Mouse (Mus musculus) forebrain, embryonic 15.5 days (tissue): Measurements from ENCODE around the gene 4933402J07Rik. TPM values are rescaled to one million over a fixed set of nuclear protein-coding genes. Genes with fewer than 3 reads are reported as not detected.

Source experiments
- ATAC-seq: fragments of 200-750 bp; cut with Nextera tagmentation; replicated peaks from 2 replicates; pipeline ENCODE4 v1.8.0; 2017; ENCODE audit warnings: mild to moderate bottlenecking, moderate TSS enrichment, moderate library complexity
- H3K27ac ChIP-seq: fragments of 300-500 bp; sonication (generic); replicated peaks from 2 replicates; pipeline ENCODE4 v1.5.1; 2015; ENCODE audit warnings: mild to moderate bottlenecking, inconsistent platforms
- H3K27me3 ChIP-seq: fragments of 300-500 bp; sonication (generic); 2 replicates; pipeline ENCODE4 v1.6.1; 2015; ENCODE audit warnings: inconsistent platforms
- H3K36me3 ChIP-seq: fragments of 300-500 bp; sonication (generic); 2 replicates; pipeline ENCODE4 v1.6.1; 2015; ENCODE audit warnings: mild to moderate bottlenecking, inconsistent platforms
- H3K4me1 ChIP-seq: fragments of 300-500 bp; sonication (generic); 2 replicates; pipeline ENCODE4 v1.6.1; 2015; ENCODE audit warnings: inconsistent platforms
- H3K4me2 ChIP-seq: fragments of 300-500 bp; sonication (generic); replicated peaks from 2 replicates; pipeline ENCODE4 v1.6.1; 2015; ENCODE audit warnings: mild to moderate bottlenecking, inconsistent platforms
- H3K4me3 ChIP-seq: fragments of 300-500 bp; sonication (generic); 2 replicates; pipeline ENCODE4 v1.5.1; 2015; ENCODE audit warnings: mild to moderate bottlenecking, inconsistent platforms
- H3K9ac ChIP-seq: fragments of 300-500 bp; sonication (generic); replicated peaks from 2 replicates; pipeline ENCODE4 v1.6.1; 2015; ENCODE audit warnings: mild to moderate bottlenecking, inconsistent platforms
- H3K9me3 ChIP-seq: fragments of 300-500 bp; sonication (generic); 2 replicates; pipeline ENCODE4 v1.6.1; 2016; ENCODE audit warnings: inconsistent platforms
- WGBS: fragments of 180-500 bp; shearing (Covaris S2); methylation state at CpG from one replicate; pipeline ENCODE4 v1.1.7; 2015; ENCODE audit warnings: mixed read lengths; 5-methylcytosine and 5-hydroxymethylcytosine counted together
- polyA plus RNA-seq: library from polyadenylated mRNA; unstranded; fragments of >200 nt; fragmentation: Nextera tagmentation; extraction: Ambion mirVana; gene quantifications from 2 replicates; pipeline ENCODE4 v1.2.1, GENCODE M21; 2015

4933402J07Rik gene
- polyA plus RNA-seq, 1 experiment from 2014 or later, result not detected

GRCm38 (mm10) chr8:87569706-87570563 lies 6.3 kb downstream of the 4933402J07Rik start:
- Histone ChIP-seq H3K36me3 (no peaks in the 10 kb centered on the region), H3K4me2 (peak overlapping the region; percentile 35), H3K9ac (no peak overlapping the region), H3K9me3 (no peaks in the 10 kb centered on the region), H3K27ac (no peak overlapping the region), H3K4me1 (peaks cover 8% of the 10 kb centered on the region), H3K4me3 (no peak overlapping the region), H3K27me3 (no peaks in the 10 kb centered on the region)
- no peak for ATAC-seq
- 30% methylated on average over 13 of the region's 13 CpGs for WGBS

GRCm38 (mm10) chr8:87570564-87570855 lies 6.9 kb downstream of the 4933402J07Rik start:
- Histone ChIP-seq H3K27me3 (no peaks in the 10 kb centered on the region), H3K4me2 (peak overlapping the region; percentile 35), H3K4me3 (no peak overlapping the region), H3K36me3 (no peaks in the 10 kb centered on the region), H3K9ac (no peak overlapping the region), H3K9me3 (no peaks in the 10 kb centered on the region), H3K27ac (no peak overlapping the region), H3K4me1 (peaks cover 8% of the 10 kb centered on the region)
- WGBS, result under 1% methylated on average over 8 of the region's 8 CpGs
- no peak for ATAC-seq

GRCm38 (mm10) chr8:87570880-87571279 lies 7.2 kb downstream of the 4933402J07Rik start:
- H3K4me1 ChIP-seq, result peaks cover 8% of the 10 kb centered on the region
- no peaks in the 10 kb centered on the region for H3K9me3 ChIP-seq
- no peaks in the 10 kb centered on the region for H3K27me3 ChIP-seq
- 9% methylated on average over 7 of the region's 7 CpGs for WGBS
- no peak overlapping the region for H3K4me3 ChIP-seq
- ATAC-seq, result no peak
- no peak overlapping the region for H3K9ac ChIP-seq
- H3K4me2 ChIP-seq, result peak overlapping the region; percentile 35
- H3K27ac ChIP-seq, result no peak overlapping the region
- no peaks in the 10 kb centered on the region for H3K36me3 ChIP-seq

GRCm38 (mm10) chr8:87594272-87594671 lies 30.6 kb downstream of the 4933402J07Rik start:
- WGBS, result 0% methylated on average over 2 of the region's 2 CpGs
- no peaks in the 10 kb centered on the region for H3K9me3 ChIP-seq
- no peak overlapping the region for H3K4me2 ChIP-seq
- no peak overlapping the region for H3K4me3 ChIP-seq
- no peaks in the 10 kb centered on the region for H3K27me3 ChIP-seq
- no peaks in the 10 kb centered on the region for H3K36me3 ChIP-seq
- no peak overlapping the region for H3K27ac ChIP-seq
- no peaks in the 10 kb centered on the region for H3K4me1 ChIP-seq
- peak; percentile 66; the same call in 1 of the 2 replicates for ATAC-seq
- no peak overlapping the region for H3K9ac ChIP-seq

GRCm38 (mm10) chr8:87602731-87603130 lies 39.1 kb downstream of the 4933402J07Rik start:
- no peak for ATAC-seq
- 86% methylated on average over 2 of the region's 2 CpGs for WGBS

GRCm38 (mm10) chr8:87609110-87609509 lies 45.5 kb downstream of the 4933402J07Rik start:
- H3K4me2 ChIP-seq, result no peak overlapping the region
- H3K4me3 ChIP-seq, result no peak overlapping the region
- H3K36me3 ChIP-seq, result no peaks in the 10 kb centered on the region
- ATAC-seq, result no peak
- no peaks in the 10 kb centered on the region for H3K27me3 ChIP-seq
- no peak overlapping the region for H3K9ac ChIP-seq
- no peaks in the 10 kb centered on the region for H3K4me1 ChIP-seq
- no peaks in the 10 kb centered on the region for H3K9me3 ChIP-seq
- WGBS, result 92% methylated on average over 7 of the region's 7 CpGs
- H3K27ac ChIP-seq, result no peak overlapping the region

More at GRCm38 (mm10) chr8:87602731-87603130, 39.1 kb downstream of the 4933402J07Rik start:
- no peak overlapping the region for H3K4me2 ChIP-seq
- H3K9me3 ChIP-seq, result no peaks in the 10 kb centered on the region
- H3K27me3 ChIP-seq, result no peaks in the 10 kb centered on the region
- H3K36me3 ChIP-seq, result no peaks in the 10 kb centered on the region
- no peak overlapping the region for H3K9ac ChIP-seq
- no peaks in the 10 kb centered on the region for H3K4me1 ChIP-seq
- H3K27ac ChIP-seq, result no peak overlapping the region
- no peak overlapping the region for H3K4me3 ChIP-seq

GRCm38 (mm10) chr8:87609651-87610192 lies 46.1 kb downstream of the 4933402J07Rik start:
- H3K9me3 ChIP-seq, result no peaks in the 10 kb centered on the region
- H3K27me3 ChIP-seq, result no peaks in the 10 kb centered on the region
- no peak overlapping the region for H3K27ac ChIP-seq
- WGBS, result 97% methylated on average over 4 of the region's 4 CpGs
- H3K4me2 ChIP-seq, result no peak overlapping the region
- ATAC-seq, result no peak
- no peak overlapping the region for H3K4me3 ChIP-seq
- no peak overlapping the region for H3K9ac ChIP-seq
- H3K4me1 ChIP-seq, result no peaks in the 10 kb centered on the region
- H3K36me3 ChIP-seq, result no peaks in the 10 kb centered on the region

GRCm38 (mm10) chr8:87613701-87614100 lies 50.0 kb downstream of the 4933402J07Rik start:
- Histone ChIP-seq H3K4me1 (no peaks in the 10 kb centered on the region), H3K27ac (no peak overlapping the region), H3K9ac (no peak overlapping the region), H3K4me3 (no peak overlapping the region), H3K27me3 (no peaks in the 10 kb centered on the region), H3K9me3 (no peaks in the 10 kb centered on the region), H3K4me2 (no peak overlapping the region), H3K36me3 (no peaks in the 10 kb centered on the region)
- 100% methylated on average over 1 of the region's 1 CpGs for WGBS
- no peak for ATAC-seq

GRCm38 (mm10) chr8:87619118-87619517 lies 55.5 kb downstream of the 4933402J07Rik start:
- no peak overlapping the region for H3K4me3 ChIP-seq
- H3K9me3 ChIP-seq, result no peaks in the 10 kb centered on the region
- no peak overlapping the region for H3K9ac ChIP-seq
- no peak for ATAC-seq
- no peak overlapping the region for H3K4me2 ChIP-seq
- no peaks in the 10 kb centered on the region for H3K4me1 ChIP-seq
- no peaks in the 10 kb centered on the region for H3K27me3 ChIP-seq
- WGBS, result 51% methylated on average over 7 of the region's 7 CpGs
- H3K27ac ChIP-seq, result no peak overlapping the region
- no peaks in the 10 kb centered on the region for H3K36me3 ChIP-seq

- Histone ChIP-seq H3K9ac (no peak overlapping the region), H3K9me3 (no peaks in the 10 kb centered on the region), H3K4me1 (no peaks in the 10 kb centered on the region), H3K36me3 (no peaks in the 10 kb centered on the region), H3K27ac (no peak overlapping the region), H3K4me2 (no peak overlapping the region), H3K4me3 (no peak overlapping the region), H3K27me3 (no peaks in the 10 kb centered on the region)
- WGBS, result 73% methylated on average over 2 of the region's 2 CpGs
- no peak for ATAC-seq
These were observed 55.9 kb downstream of the 4933402J07Rik start for GRCm38 (mm10) chr8:87619529-87619928.

GRCm38 (mm10) chr8:87620225-87620624 lies 56.6 kb downstream of the 4933402J07Rik start:
- H3K9ac ChIP-seq, result no peak overlapping the region
- no peaks in the 10 kb centered on the region for H3K27me3 ChIP-seq
- H3K36me3 ChIP-seq, result no peaks in the 10 kb centered on the region
- no peak overlapping the region for H3K4me3 ChIP-seq
- H3K9me3 ChIP-seq, result no peaks in the 10 kb centered on the region
- no peak for ATAC-seq
- no peaks in the 10 kb centered on the region for H3K4me1 ChIP-seq
- H3K27ac ChIP-seq, result no peak overlapping the region
- WGBS, result 57% methylated on average over 6 of the region's 6 CpGs
- no peak overlapping the region for H3K4me2 ChIP-seq

GRCm38 (mm10) chr8:87621181-87621580 lies 57.5 kb downstream of the 4933402J07Rik start:
- H3K9me3 ChIP-seq, result no peaks in the 10 kb centered on the region
- no peaks in the 10 kb centered on the region for H3K36me3 ChIP-seq
- H3K4me1 ChIP-seq, result no peaks in the 10 kb centered on the region
- ATAC-seq, result no peak
- 93% methylated on average over 12 of the region's 12 CpGs for WGBS
- no peak overlapping the region for H3K27ac ChIP-seq
- no peak overlapping the region for H3K4me2 ChIP-seq
- no peak overlapping the region for H3K9ac ChIP-seq
- H3K4me3 ChIP-seq, result no peak overlapping the region
- no peaks in the 10 kb centered on the region for H3K27me3 ChIP-seq
